Comparison of ENCODE assay signal across 32 mouse cellular contexts in the genomic region with DNA sequence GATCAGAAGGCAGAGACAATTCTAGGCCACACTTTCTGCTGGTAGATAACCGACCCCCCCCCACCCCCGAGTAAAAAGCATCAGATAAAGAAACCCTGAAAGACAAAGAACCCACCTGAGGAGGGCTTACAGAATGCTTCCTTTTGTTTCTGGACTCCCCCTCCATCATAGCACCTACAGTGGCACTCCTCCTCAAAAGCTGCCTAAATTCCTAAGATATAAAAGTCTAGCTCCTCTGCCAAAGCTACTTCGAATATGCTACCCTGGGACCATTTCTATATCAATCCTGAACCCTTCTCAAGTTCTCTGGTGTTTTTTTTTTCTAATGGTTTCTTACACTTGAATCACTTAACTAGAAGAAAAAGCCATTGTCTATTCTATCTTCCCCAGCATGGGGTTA. TPM values are rescaled to one million over a fixed set of nuclear protein-coding genes. Genes with fewer than 3 reads are reported as not detected.
"Had no signal": no experiment of that assay in that cellular context is flagged by ENCODE, and none has a peak within 500 bp of the region (broad histone marks: within the 10 kb centered on the region; RNA-seq: fewer than 3 reads in every experiment).

No protein-coding gene starts in this region.

- H3K27ac ChIP-seq: limb, embryonic 10.5 days; limb, embryonic 12.5 days; limb, embryonic 13.5 days; limb, embryonic 15.5 days; liver, embryonic 12.5 days; liver, embryonic 13.5 days; liver, embryonic 14.5 days; liver, embryonic 15.5 days; lung, embryonic 15.5 days; macrophage; midbrain, embryonic 10.5 days; midbrain, embryonic 12.5 days; midbrain, embryonic 13.5 days; midbrain, embryonic 15.5 days had no signal

- DNase-seq: left cerebral cortex, postnatal 4 days; liver; liver, embryonic 13.5 days; liver, postnatal 0 days; lung, adult 18-20 months; lung, adult 2 months; lung, embryonic 14.5 days; lung, postnatal 10 days; lung, postnatal 14 days; lung, postnatal 36 days; lung, postnatal 4 days; midbrain, embryonic 14.5 days had no signal

- ATAC-seq: liver, embryonic 12.5 days; liver, postnatal 0 days; lung, postnatal 0 days; midbrain, embryonic 13.5 days; midbrain, embryonic 15.5 days; midbrain, embryonic 16.5 days had no signal

- H3K4me3 ChIP-seq: limb, embryonic 10.5 days; limb, embryonic 12.5 days; limb, embryonic 13.5 days; limb, embryonic 15.5 days; liver, embryonic 12.5 days; liver, embryonic 13.5 days; liver, embryonic 15.5 days; lung, embryonic 15.5 days; megakaryocyte, embryonic 14.5 days; midbrain, embryonic 10.5 days; midbrain, embryonic 12.5 days; midbrain, embryonic 13.5 days; midbrain, embryonic 15.5 days; myocyte had no signal

- H3K4me1 ChIP-seq: limb, embryonic 10.5 days; limb, embryonic 12.5 days; limb, embryonic 13.5 days; limb, embryonic 15.5 days; liver, embryonic 12.5 days; liver, embryonic 13.5 days; liver, embryonic 15.5 days; lung, embryonic 15.5 days; megakaryocyte, embryonic 14.5 days; midbrain, embryonic 10.5 days; midbrain, embryonic 12.5 days; midbrain, embryonic 13.5 days; midbrain, embryonic 15.5 days had no signal

RNA-seq across cellular contexts. Expression of a gene that starts 9.1 kb away (rescaled TPM):
- total RNA-seq: megakaryocyte progenitor cell, adult 5-6 weeks; megakaryocyte-erythroid progenitor cell, adult 5-6 weeks; monocyte, adult 5-6 weeks had no signal
- polyA plus RNA-seq: macrophage had no signal
